Mouse (Mus musculus) lung, postnatal 0 days (tissue): ENCODE results near the gene Dab2ip.

Source experiments
- CTCF ChIP-seq: IDR thresholded peaks from 2 replicates; pipeline ENCODE4 v1.5.1; 2016; ENCODE audit warnings: antibody characterized with exemption, mild to moderate bottlenecking
- EP300 ChIP-seq: IDR thresholded peaks from 2 replicates; pipeline ENCODE4 v1.6.1; 2016; ENCODE audit warnings: antibody characterized with exemption, mild to moderate bottlenecking, control low read depth

GRCm38 (mm10) chr2:35611645-35612044 lies 53.6 kb downstream of the Dab2ip start:
- no peak for TF ChIP-seq CTCF
- TF ChIP-seq EP300 = no peak
